Mouse (Mus musculus) heart, adult 2 months (tissue): ENCODE data around the gene Tprn. TPM values are rescaled to one million over a fixed set of nuclear protein-coding genes. Genes with fewer than 3 reads are reported as not detected.

Source experiments
- DNase-seq, 2 experiments: peaks; one replicate each; pipeline ENCODE4 v3.0.0; 2021
- H3K27ac ChIP-seq: fragments of 200-600 bp; 2 replicates; pipeline ENCODE4 v1.8.1; 2022
- H3K27me3 ChIP-seq: fragments of 200-500 bp; 2 replicates; pipeline ENCODE4 v1.6.1; 2012; ENCODE audit warnings: mild to moderate bottlenecking, low read length, inconsistent platforms, mixed read lengths; ENCODE audit not compliant: control insufficient read depth, insufficient read depth
- H3K36me3 ChIP-seq: fragments of 200-500 bp; 2 replicates; pipeline ENCODE4 v1.6.1; 2012; ENCODE audit warnings: low read length, inconsistent platforms; ENCODE audit not compliant: control insufficient read depth, insufficient read depth
- H3K4me1 ChIP-seq: fragments of 200-500 bp; 2 replicates; pipeline ENCODE4 v1.6.1; 2011; ENCODE audit warnings: low read length; ENCODE audit not compliant: control insufficient read depth, insufficient read depth
- H3K4me3 ChIP-seq: fragments of 200-600 bp; 2 replicates; pipeline ENCODE4 v1.8.1; 2022
- H3K79me2 ChIP-seq: fragments of 200-500 bp; replicated peaks from 2 replicates; pipeline ENCODE4 v1.6.1; 2012; ENCODE audit warnings: mild to moderate bottlenecking, inconsistent platforms, low read length, moderate library complexity, mixed read lengths; ENCODE audit not compliant: control insufficient read depth, insufficient read depth
- H3K9ac ChIP-seq: fragments of 200-500 bp; 2 replicates; pipeline ENCODE4 v1.6.1; 2012; ENCODE audit warnings: low read depth, mild to moderate bottlenecking, control low read depth, inconsistent platforms, low read length, mixed read lengths
- CTCF ChIP-seq: fragments of 200-600 bp; IDR thresholded peaks from 2 replicates; pipeline ENCODE4 v1.8.1; 2022; ENCODE audit warnings: antibody characterized with exemption, mild to moderate bottlenecking, moderate library complexity
- EP300 ChIP-seq: fragments of 200-500 bp; IDR thresholded peaks from 2 replicates; pipeline ENCODE4 v1.6.1; 2011; ENCODE audit warnings: low read depth, low read length, control low read depth; ENCODE audit not compliant: insufficient read depth
- POLR2A ChIP-seq: fragments of 200-500 bp; IDR thresholded peaks from 2 replicates; pipeline ENCODE4 v1.6.1; 2011; ENCODE audit warnings: mild to moderate bottlenecking, low read depth, low read length, control low read depth; ENCODE audit not compliant: insufficient read depth
- WGBS: fragments of 180-500 bp; shearing (Covaris S2); methylation state at CpG from one replicate; pipeline ENCODE4 v1.1.7; 2018; 5-methylcytosine and 5-hydroxymethylcytosine counted together
- intact Hi-C: fragments of 180-260 bp; cut with DNase I; formaldehyde crosslinking; loops from one replicate; pipeline ENCODE4 v1.15.1; 2025
- polyA plus RNA-seq: library from polyadenylated mRNA; depleted of rRNA; stranded (reverse); fragments of >200 nt; gene quantifications from 2 replicates; pipeline ENCODE4 v1.2.3, GENCODE M21; 2012
- total RNA-seq, 2 experiments: library from RNA; stranded (reverse); gene quantifications; 2 replicates each; pipeline ENCODE4 v1.2.3; 2021

Gene Tprn
- total and polyA plus RNA-seq, 3 experiments, result 5.9 to 9.9 (median 6.7) TPM

DNA sequence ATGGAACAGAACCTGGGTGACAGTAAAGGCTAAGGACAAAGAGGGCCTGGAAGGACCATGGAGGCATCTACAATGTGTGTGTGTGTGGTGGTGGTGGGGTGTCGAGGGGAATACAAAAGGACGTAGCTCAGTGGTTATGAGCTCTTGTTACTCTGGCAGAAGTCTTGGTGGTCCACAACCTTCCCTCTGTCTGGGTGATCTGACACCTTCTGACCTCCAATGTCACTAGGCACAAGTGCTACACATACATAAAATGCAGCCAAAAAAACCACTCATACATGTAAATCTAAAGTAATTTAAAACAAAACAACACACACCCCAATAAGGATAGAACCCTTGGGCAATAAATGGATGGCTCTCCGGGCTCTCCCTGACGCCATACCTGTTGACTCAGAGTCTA lies 35.0 kb upstream of the Tprn start:
- intact Hi-C loops, result loop anchor here (5.0 kb wide), 1 partner anchor 45 kb away; the partner anchor contains the start of genes Anapc2 and Ssna1
- WGBS, result 95% methylated on average over 4 of the region's 4 CpGs
- no peak overlapping the region for H3K4me3 ChIP-seq

DNA sequence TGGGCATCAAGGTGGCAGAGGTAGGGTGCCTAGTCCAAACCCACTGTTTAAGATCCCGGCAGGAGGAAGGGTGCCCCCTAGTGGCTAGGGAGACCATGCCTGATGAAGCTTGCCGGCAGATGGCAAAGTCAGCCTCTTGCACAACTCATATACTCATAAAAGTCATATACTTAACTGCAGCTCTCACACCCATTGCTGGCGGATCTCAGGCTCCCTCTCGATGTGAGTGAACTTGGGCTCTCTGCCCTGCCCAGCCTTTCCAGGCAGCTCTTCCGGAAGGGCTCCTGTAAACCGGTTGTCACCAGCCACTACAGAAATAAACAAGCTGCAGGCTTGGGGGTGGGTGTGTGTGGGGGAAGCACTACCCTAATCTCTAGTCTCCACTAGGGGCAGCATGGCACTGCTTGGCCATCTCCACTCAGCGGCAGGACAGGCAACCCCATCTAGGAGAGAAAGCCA lies 34.0 kb upstream of the Tprn start:
- WGBS, result under 1% methylated on average over 7 of the region's 7 CpGs
- H3K9ac ChIP-seq, result no peak overlapping the region; the same call in 1 of the 2 replicates
- DNase-seq, result peak; percentile 84 to 90
- H3K4me3 ChIP-seq, result peak overlapping the region; percentile 36; the same call in 1 of the 2 replicates
- no peaks in the 10 kb centered on the region for H3K27me3 ChIP-seq
- H3K4me1 ChIP-seq, result peaks cover 4% of the 10 kb centered on the region
- no peaks in the 10 kb centered on the region for H3K79me2 ChIP-seq
- H3K36me3 ChIP-seq, result no peaks in the 10 kb centered on the region; the same call in 1 of the 2 replicates
- peak overlapping the region; percentile 85 for H3K27ac ChIP-seq
- intact Hi-C loops, result loop anchor here (1.0 to 5.0 kb wide), 3 partner anchors 26 to 44 kb away; partner anchors contain the start of genes Anapc2, Ssna1 and Tmem203
- TF ChIP-seq POLR2A, result no peak
- peak; percentile 83 for TF ChIP-seq CTCF
- TF ChIP-seq EP300, result peak; percentile 63; the same call in 1 of the 2 replicates

More for the DNA sequence above, 35.0 kb upstream of the Tprn start:
- DNase-seq, result no peak
- H3K27ac ChIP-seq, result no peak overlapping the region
- H3K4me1 ChIP-seq, result peaks cover 5% of the 10 kb centered on the region
- peaks cover 3% of the 10 kb centered on the region; the same call in 1 of the 2 replicates for H3K36me3 ChIP-seq
- no peaks in the 10 kb centered on the region for H3K79me2 ChIP-seq
- no peaks in the 10 kb centered on the region for H3K27me3 ChIP-seq
- TF ChIP-seq POLR2A (no peak), EP300 (no peak), CTCF (no peak)
- H3K9ac ChIP-seq, result no peak overlapping the region

DNA sequence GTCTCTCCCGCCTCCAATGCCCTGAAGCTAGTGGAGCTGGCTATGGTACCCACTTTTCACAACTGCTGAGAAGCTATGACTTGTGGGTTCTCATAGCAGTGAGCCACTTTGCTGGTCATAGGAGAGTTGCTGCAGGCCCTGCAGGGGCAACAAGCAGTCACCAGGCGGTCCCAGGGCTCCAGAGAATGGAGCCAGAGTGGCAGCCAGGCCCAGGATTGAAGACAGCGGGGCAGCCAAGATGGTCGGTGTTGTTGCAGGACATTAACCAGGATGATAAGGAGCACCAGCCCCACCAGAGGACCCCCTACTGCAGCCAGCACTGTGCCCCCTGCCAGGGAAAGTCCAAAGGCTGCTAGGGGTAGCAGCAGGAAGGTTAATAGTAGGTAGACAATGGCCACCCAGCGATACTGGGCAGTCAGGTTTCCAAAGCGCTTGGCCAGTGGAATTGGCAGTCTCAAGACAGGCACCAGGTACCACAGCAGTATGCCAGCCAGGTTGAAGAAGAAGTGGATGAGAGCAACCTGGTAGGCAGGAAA lies 33.4 kb upstream of the Tprn start:
- H3K9ac ChIP-seq, result 0 out of 2 replicates have a peak overlapping the region, but pooled peaks have one; percentile 8
- DNase-seq, result no peak
- H3K27ac ChIP-seq, result peak overlapping the region; percentile 85
- WGBS, result 71% methylated on average over 6 of the region's 6 CpGs
- H3K27me3 ChIP-seq, result no peaks in the 10 kb centered on the region
- no peaks in the 10 kb centered on the region for H3K79me2 ChIP-seq
- H3K4me3 ChIP-seq, result no peak overlapping the region
- TF ChIP-seq EP300, result no peak
- no peak for TF ChIP-seq CTCF
- TF ChIP-seq POLR2A, result no peak
- H3K36me3 ChIP-seq, result no peaks in the 10 kb centered on the region; the same call in 1 of the 2 replicates
- H3K4me1 ChIP-seq, result peaks cover 4% of the 10 kb centered on the region
- intact Hi-C loops, result loop anchor here (1.0 to 5.0 kb wide), 3 partner anchors 26 to 43 kb away; partner anchors contain the start of genes Anapc2, Ssna1 and Tmem203

DNA sequence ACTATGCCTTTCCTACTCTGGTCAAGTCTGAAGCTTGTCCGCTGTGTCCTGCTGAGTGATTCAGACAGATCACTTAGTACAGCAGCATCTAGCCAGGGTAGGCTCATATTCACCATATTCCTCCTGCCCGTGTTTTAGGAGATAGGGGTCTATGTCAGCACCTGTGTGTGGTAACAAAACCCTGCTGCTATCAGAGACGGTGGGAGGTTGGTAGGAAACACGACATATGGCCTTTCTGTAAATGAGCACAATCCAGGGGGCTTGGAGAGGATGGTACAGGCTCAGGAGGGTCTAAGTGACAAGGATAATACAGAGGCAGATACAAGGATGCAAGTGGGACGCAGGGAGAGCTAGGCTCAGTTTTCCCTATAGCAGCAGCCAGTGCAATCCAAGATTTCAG lies 32.8 kb upstream of the Tprn start:
- Histone ChIP-seq H3K4me3 (no peak overlapping the region), H3K27ac (no peak overlapping the region), H3K4me1 (peaks cover 4% of the 10 kb centered on the region), H3K27me3 (no peaks in the 10 kb centered on the region), H3K36me3 (no peaks in the 10 kb centered on the region; the same call in 1 of the 2 replicates), H3K9ac (no peak overlapping the region), H3K79me2 (no peaks in the 10 kb centered on the region)
- intact Hi-C loops, result loop anchor here (2.0 to 5.0 kb wide), 2 partner anchors 25 to 43 kb away; partner anchors contain the start of genes Anapc2, Ssna1 and Tmem203
- WGBS, result 83% methylated on average over 5 of the region's 5 CpGs
- no peak for DNase-seq
- TF ChIP-seq POLR2A, result no peak
- no peak for TF ChIP-seq EP300
- TF ChIP-seq CTCF, result no peak

DNA sequence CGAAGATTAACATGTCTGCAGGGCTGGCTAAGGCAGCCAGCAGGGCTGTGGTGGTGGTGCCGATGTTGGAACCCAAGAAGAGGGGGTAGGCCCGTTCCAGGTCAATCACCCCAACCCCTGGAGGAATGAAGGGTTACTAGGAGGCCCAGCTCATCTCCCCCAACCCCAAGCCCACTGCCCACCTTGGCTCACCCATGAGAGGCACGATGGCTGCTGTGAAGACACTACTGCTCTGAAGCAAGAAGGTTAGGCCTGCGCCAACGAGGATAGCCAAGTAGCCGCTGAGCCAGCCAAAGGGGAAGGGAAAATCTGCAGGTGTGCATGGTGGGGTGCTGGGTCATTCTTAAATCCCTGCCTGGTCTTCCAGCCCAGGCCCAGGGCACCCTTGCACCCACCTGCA lies 31.8 kb upstream of the Tprn start:
- Histone ChIP-seq H3K9ac (no peak overlapping the region), H3K36me3 (no peaks in the 10 kb centered on the region; the same call in 1 of the 2 replicates), H3K27me3 (no peaks in the 10 kb centered on the region), H3K79me2 (no peaks in the 10 kb centered on the region), H3K4me3 (no peak overlapping the region), H3K4me1 (peaks cover 4% of the 10 kb centered on the region), H3K27ac (no peak overlapping the region)
- intact Hi-C loops, result no loop called here
- WGBS, result 81% methylated on average over 7 of the region's 7 CpGs
- TF ChIP-seq CTCF, result no peak
- DNase-seq, result no peak

DNA sequence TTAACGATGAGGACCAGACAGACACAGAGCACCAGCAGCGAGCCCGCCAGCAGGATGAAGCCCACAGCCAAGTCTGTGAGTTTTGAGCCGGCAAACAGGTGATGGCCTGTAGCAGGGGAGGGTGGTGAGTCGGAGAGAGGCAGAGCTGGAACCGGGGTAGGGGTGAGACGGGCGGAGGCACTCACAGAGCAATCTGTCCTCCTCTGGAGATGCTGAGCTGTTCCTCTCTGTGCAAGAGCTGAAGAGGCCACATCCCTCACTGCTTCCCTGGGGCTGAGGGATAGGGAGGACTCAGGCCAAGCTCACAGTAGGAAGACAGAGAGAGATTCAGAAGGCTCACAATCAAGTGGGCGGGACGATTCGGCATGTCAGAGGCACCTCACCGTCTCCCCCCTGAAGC lies 31.4 kb upstream of the Tprn start:
- Histone ChIP-seq H3K36me3 (no peaks in the 10 kb centered on the region), H3K9ac (no peak overlapping the region), H3K4me3 (no peak overlapping the region), H3K27ac (no peak overlapping the region), H3K27me3 (no peaks in the 10 kb centered on the region), H3K4me1 (peaks cover 4% of the 10 kb centered on the region), H3K79me2 (no peaks in the 10 kb centered on the region)
- TF ChIP-seq EP300 (no peak), CTCF (no peak), POLR2A (no peak)
- no peak for DNase-seq
- intact Hi-C loops, result no loop called here
- 60% methylated on average over 12 of the region's 12 CpGs for WGBS
